Mouse (Mus musculus): ENCODE measurements around the gene Rnf217. TPM values are rescaled to one million over a fixed set of nuclear protein-coding genes. Genes with fewer than 3 reads are reported as not detected.

Rnf217 gene
- total RNA-seq, 2 experiments from 2014 or later, result 3.9 to 4.1 TPM

DNA sequence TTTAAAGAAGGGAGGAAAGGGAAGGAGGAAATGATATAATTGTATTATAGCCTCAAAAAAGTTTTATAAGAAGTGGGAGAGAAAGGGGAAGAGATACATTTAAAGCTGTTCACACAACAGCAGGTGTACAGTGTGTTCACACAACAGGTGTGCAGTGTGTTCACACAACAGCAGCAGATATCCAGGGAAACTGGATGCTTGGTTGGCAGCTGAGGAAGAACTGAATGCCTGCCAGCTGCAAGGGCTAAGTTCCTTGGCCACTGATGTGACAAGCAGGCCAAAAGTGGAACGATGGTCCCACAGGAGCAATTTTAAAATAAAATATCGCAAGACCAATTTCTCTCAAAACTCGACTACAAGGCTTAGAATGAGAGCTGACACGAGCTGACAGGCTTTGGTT is 35.7 kb downstream of the Rnf217 start:
- no peak for DNase-seq (ENCODE audit: low spot score)
- intact Hi-C loops (cut with DNase I), result no loop called here

DNA sequence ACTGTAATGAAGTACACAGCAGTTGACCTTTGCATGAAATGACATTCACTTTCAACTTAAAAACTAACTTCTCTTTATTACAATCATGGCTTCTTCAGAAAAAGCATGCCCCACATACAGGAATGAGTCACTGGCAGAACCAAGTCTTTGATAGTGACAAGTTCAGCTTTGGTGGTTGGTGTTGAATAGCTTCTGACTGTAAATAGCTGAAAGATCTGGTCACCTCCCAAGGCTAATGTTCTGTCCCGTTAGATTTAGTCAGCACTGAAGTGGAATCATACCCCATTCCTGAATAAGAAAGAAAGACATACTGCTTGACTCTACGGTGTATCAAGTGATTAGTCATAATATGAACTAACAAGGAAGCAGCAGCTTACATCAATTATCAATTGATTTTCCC is 51.7 kb downstream of the Rnf217 start:
- intact Hi-C loops (cut with DNase I), result no loop called here
- no peak for DNase-seq (ENCODE audit: low spot score)

DNA sequence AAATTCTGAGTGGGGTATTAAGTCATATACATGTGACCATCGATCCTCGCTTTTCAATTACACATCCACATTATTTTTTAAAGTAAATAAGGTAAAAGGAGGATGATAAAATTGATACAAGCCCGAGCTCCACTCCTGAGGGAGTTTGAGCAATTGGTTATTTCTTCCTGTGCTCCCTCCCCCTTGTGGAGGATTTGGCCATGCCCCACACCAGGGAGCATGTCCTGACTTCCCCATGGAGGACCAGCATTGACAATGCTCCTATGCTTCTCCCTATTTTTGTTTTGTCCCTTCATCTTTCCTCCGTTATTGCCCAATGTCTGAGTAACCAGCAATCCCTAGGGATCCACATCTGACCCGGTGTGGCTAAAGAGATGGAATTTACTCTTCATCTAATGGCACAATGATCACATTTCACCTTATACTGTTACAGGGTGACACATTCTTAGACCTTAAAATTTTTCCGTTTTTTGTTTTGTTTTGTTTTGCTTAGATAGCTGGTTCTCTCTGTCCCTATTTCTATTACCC is 53.5 kb downstream of the Rnf217 start:
- intact Hi-C loops (cut with DNase I), result no loop called here
- DNase-seq (ENCODE audit: low spot score), result no peak

DNA sequence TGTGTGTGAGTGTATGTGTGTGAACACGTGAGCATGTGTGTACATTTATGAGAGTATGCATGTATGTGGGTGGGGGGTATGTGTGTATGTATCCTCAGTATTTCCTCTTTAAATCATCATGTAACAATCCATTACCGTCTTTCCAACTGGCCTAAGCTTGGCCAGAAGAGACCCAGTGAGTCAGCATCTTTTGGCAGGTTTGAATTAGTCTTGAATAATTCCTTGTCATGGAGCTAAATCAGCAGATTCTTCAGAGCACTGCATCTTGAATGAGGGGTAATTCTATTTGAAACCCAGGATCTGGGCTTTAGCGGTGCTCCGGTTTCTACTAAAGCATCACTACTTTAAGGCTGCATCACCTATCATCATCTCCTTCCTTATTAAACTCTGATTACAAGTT is 55.7 kb downstream of the Rnf217 start:
- intact Hi-C loops (cut with DNase I), result no loop called here
- no peak for DNase-seq (ENCODE audit: low spot score)

DNA sequence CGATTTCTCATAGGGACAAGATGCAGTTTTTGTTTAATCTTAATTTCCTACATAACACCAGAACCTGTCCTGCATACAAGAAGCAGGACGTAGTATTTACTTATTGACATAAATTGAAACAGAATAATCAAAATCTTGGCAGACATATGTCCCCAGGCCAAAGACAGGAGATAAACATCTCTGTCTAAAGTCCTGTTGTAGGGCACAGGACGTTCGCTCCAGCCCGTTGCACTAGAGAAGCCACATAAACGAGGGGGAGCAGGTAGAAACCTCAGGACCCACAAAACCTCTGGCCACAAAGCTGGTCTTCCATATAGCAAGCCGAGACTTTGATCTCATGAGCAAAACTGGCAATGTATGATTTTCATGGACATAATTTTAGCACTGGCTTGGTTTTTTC is 57.1 kb downstream of the Rnf217 start:
- intact Hi-C loops (cut with DNase I), result no loop called here
- no peak for DNase-seq (ENCODE audit: low spot score)

DNA sequence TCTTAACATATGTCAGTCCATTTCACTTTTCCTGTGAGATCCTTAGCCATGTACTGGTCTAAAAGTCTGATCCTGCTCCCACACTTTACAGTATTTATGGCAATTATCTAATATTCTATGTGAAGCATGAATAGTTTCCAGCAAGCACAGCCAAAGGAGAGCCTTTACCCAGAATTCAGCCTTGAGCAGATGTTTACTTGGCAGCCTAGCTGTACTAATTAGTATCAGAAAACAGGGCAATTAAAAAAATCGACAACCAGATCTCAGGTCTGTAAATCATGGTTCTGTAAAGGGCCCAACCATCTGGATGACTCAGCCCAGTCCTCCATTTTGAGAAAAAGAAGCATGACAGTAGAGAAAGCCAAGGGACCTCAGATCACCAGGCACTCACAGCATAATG is 57.6 kb downstream of the Rnf217 start:
- DNase-seq (ENCODE audit: low spot score), result no peak
- intact Hi-C loops (cut with DNase I), result no loop called here

DNA sequence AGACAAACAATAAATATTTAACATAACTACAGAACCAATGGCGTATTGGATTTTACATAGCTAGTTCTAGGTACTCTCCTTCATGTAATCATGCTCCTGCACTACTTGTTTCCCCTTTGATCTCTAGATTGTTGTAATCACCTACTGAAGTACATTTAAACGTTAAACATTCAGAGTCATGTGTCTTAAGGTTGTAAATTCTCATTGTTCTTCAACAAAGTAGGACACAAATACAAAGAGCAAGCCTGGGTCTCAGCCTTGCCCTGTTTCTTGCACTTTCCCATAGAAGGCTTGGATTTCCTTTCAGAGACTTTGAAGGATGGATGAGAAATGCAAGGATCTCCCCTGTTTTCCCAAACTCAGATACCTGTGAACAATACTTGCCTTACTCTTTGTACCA is 61.8 kb downstream of the Rnf217 start:
- intact Hi-C loops (cut with DNase I), result no loop called here

DNA sequence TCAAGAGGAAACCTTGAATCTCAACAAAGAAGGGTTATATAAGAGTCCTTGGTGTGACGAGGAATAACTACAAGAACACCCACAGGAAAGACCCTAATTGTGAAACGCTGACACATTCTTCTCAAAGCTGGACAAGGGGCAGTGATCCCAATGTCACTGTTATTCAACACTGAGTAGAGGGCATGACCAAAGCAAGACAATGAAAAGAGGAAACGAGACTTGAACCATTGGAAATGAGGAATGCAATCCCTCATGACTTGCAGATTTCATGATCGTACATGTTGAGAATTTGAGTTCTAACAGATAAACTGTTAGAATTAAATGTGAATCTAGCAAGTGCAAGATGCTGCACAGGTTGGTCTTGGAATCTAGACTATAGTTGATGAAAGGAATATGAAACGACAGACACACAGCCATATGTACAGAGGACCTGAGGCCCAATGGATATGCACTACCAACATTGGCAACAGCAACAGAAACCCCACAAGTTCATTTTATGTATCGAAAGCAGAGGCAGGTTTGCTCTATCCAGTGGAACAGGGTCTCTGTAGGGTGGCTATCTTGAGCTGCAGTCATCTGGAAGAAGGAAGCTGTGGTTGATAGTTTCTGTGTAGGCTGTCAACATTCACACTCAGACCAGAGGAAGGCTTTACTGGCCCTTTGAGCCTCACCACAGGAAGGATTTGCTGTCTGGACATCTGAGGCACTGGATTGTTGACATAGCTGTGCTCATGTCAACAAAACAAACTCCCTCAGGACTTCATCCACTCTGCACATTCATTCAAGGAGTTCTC is 64.6 kb downstream of the Rnf217 start:
- DNase-seq (ENCODE audit: low spot score), result no peak
- intact Hi-C loops (cut with DNase I), result no loop called here

More for the DNA sequence above, 61.8 kb downstream of the Rnf217 start:
- no peak for DNase-seq (ENCODE audit: low spot score)

DNA sequence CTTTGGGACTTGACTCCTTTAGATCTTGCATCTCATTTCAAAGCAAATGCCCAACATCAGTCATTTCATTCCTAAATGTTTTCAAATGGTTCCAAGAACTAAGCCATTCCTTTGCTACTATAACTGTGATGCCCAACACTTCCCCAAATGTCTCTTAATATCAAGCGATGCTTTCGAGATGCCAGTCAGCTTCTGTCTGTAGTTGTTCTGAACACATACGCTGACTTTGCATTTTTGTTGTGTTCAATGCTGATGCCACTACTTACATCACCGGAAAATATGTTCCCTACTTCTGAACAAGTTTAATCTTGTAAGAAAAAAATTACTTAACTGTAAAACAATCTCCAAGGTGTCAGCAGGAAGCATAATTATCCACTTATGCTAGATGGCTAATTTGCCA is 68.5 kb downstream of the Rnf217 start:
- intact Hi-C loops (cut with DNase I), result no loop called here
- no peak for DNase-seq (ENCODE audit: low spot score)

DNA sequence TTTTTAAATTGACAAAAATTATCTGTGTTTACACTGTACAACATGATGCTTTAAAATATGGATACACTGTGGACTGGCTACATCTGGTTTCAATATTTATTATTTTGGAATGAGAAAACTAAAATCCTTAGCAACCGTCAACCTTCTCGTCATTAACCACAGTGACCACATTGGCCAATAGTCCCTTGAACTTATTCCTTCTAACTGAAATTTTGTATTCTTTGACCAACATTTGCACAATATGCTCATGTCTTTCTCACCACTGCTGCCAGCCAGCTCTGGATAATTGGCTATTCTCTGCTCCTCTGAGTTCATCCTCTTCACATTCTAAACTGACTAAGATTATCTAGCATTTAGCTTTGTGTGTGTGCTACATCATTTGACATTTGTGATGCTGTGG is 69.6 kb downstream of the Rnf217 start:
- intact Hi-C loops (cut with DNase I), result no loop called here
- no peak for DNase-seq (ENCODE audit: low spot score)

DNA sequence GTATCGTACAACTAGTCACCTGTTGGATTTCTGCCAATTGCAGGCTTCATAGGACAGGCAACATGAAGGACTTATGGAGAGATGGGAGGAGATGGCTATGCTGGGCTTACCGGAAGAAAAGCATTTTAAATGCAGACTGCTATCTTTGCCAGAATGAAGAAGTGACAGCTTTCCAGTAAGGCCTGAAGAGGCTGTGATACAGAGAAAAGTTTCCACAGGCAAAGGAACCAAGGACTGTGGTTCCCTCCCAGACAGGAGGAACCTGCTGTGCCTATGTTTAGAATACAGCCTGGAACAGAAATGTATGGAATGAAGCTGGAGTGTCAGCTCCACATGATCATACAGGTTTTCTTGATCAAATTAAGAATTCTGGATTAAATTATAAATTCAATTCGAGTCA is 70.3 kb downstream of the Rnf217 start:
- intact Hi-C loops (cut with DNase I), result no loop called here
- no peak for DNase-seq (ENCODE audit: low spot score)

DNA sequence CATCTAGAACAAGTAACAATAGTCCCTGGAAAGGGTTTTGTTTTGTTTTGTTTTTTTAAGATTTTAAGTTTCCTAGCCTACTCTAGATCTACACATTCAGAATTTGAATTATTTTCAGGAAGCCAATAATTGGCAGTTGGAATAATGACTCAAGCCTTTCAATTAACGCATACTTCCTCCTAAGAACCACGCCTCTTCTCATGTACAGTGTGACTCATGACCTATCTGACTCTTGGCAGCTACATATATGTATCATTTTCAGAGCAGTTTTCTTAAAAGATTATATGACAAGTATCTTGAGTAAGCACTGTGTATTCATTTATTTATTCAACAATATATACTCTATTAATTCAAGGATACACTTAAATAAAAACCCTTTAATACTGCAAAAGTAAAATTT is 70.7 kb downstream of the Rnf217 start:
- DNase-seq (ENCODE audit: low spot score), result no peak
- intact Hi-C loops (cut with DNase I), result no loop called here

DNA sequence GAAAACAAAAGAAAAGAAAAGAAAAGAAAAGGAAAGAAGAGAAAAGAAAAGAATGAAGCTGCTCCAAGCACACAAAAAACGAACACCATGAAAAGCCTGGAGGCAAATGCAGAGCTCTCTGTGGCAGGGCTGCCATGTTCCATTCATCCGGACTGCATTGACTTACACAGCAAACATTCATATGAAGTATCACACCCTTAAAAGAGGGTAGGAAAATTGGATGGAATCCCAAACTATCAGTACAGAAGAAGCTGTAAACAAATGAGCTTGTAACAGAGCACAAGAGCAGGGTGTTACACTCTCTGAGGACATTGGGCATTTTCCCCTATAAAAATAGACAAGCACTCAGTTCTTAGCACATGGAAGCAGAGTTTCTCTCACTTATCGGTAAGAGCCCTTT is 71.8 kb downstream of the Rnf217 start:
- intact Hi-C loops (cut with DNase I), result no loop called here

DNA sequence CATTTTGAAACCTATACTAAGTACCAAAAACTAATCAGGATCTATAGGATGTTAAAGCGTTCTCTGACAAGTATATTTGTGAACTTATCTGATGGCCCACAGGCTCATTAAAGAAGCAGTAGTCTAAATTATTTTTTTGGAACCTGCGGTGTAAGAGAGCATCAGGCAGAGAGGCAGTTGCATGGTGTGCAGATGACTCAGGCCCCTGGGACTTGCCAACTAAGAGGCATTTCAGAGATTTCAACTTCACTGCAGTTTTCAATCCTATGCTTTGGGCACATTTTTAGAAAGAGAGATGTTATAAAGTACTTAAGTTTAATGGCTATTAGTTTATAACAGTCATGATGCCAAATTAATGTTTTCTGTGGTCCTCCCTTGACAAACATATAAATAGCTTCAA is 73.9 kb downstream of the Rnf217 start:
- DNase-seq (ENCODE audit: low spot score), result no peak
- intact Hi-C loops (cut with DNase I), result no loop called here

More for the DNA sequence above, 71.8 kb downstream of the Rnf217 start:
- no peak for DNase-seq (ENCODE audit: low spot score)

DNA sequence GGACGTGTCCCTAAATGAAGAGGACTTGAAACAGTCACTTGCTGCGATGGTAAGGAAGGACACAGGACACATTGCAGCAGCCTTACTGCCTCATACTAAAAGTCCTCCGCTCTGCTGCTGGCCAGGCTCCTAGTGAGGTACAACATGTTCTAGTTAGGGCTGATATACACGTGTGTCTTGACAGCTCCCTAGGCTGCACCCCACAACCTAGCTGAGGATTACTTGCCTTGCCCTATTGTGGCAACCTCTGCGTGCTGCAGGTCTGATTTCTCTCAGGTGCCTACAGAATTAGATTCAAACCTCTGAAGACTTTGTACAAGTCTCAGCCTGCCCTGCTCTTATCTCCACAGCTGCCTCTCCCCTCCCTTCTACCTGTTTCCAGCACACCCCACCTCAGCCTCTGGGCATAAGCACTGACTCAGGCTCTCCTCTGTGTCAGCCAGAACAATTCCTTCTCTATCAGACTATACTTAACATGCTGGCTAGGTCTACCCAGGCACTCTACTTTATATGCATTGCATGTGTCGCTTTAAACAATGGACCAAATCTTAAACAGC is 75.6 kb downstream of the Rnf217 start:
- DNase-seq (ENCODE audit: low spot score), result no peak
- intact Hi-C loops (cut with DNase I), result no loop called here

DNA sequence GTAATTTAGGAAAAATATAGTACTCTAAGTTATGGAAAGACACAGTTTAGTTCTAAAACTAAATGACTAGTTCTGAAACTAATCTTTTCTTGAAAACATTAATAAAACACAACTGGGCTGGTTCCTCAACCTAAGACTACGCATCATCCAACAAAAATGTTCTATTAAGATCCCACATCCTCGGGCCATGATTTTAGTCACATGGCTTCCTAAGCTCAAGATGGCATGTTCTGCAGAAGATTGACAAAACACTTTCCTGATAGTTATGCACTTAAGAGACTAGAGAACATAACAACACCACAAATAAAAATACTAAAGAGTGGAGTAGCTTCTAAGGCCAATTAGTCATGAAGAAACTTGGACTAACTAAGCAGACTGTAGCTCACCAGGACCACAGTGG is 76.2 kb downstream of the Rnf217 start:
- no peak for DNase-seq (ENCODE audit: low spot score)
- intact Hi-C loops (cut with DNase I), result no loop called here

DNA sequence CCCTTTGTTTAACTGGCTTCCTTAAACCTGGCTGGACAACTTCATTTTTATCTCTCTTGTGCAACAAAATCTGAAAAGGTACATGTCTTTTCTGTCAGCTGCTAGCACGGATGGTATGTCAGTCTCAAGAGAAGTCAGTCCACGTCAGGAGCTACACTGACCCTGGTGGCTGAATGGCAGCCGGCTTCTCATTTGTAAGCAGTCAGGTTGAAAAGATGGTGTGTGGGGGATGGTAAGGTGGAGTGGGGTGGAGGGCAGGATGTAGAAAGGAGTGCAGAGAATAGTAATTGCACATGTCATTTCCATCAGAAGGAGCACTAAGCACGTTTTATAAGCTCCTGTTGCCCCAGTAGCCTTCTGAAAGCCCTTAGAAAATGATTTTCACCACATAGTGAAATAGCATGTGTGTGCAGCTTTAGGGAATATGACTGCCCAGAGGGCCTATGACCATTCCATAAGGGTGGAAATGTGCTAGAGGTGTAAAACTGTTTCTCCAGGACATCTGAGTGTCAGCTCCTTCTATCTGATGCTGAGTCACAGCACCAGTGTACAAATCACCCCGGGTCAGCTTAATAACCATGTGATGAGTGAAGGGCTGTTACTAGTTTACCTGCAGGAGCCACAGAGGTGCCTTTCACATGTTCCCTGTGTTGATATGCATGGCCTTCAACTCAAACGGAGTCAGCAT is 80.5 kb downstream of the Rnf217 start:
- no peak for DNase-seq (ENCODE audit: low spot score)
- intact Hi-C loops (cut with DNase I), result no loop called here

DNA sequence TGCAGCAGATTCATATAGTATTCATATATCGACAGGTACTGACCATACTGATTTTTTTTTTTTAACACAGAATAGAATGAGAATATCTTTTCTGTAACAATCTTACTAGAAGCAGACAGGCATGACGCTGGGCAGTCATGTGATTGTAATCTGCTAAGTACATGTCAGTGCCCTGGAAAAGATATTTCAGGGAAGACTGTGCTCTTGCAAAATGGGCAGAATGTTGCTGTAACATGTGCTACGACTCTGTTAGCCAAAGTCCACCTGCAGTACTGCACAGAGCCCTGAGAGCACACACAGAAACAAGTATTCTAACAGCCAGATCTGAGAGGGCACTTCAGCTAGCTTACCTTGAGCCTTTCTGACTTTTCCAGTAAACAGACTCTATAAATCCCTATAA is 83.3 kb downstream of the Rnf217 start:
- intact Hi-C loops (cut with DNase I), result no loop called here
- DNase-seq (ENCODE audit: low spot score), result no peak

DNA sequence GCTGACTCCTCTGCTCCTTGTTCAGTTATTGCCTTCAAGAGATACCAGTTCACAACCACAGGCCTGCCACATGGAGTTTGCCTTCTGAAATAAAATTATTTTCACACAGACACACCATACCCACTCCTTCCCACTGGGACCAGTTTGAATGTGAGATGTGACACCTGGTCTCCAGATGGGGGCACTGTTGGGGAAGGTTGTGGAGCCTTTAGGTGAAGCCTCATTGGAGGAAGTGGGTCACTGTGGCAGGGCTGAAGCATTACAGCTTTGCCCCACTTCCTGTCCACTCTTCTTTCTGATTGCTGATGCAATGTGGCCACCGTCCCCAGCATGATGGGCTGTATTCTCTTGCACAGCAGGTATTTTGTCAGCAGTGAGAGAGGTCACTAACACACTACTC is 89.6 kb downstream of the Rnf217 start:
- no peak for DNase-seq (ENCODE audit: low spot score)
- intact Hi-C loops (cut with DNase I), result no loop called here

DNA sequence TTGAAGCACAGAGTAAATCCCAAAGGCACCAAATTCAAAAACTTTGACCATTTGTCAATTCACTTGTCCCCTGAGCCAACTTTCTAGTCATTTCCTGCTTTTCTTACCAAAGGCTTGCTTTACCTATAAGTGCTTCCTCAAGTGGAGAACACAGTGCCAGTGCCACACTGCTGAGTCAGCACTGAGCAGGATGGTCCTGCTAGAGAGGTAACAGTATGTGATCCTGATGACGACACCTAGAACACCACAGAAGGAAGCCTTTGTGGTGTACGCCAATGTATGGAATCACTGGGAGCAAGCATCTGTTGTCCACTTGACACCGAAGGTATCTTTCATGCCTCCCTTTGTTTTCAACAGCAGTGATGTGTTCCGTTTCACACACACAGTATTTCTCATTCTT is 90.8 kb downstream of the Rnf217 start:
- intact Hi-C loops (cut with DNase I), result no loop called here
- no peak for DNase-seq (ENCODE audit: low spot score)

DNA sequence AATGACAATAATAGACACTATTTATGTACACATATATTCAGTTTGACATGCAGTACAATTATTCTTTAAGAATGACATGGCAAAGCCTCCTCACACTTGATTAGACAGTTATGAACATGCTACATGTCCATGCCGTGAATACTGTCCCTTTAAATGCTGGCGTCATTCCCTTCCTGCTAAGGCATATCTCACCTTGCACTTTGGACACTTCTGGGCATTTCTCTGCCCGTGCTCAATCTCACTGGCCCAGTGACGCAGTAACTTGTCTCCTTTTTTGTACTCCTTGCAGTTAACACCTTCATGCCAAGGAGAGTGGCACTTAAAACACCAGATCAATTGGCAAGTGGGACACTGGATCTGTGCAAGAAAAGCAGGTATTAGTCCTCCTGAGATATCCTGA is 91.8 kb downstream of the Rnf217 start:
- intact Hi-C loops (cut with DNase I), result no loop called here
- no peak for DNase-seq (ENCODE audit: low spot score)

All from heart, postnatal 25 days (tissue).